ENCODE assay signal across 8 mouse cellular contexts in the genomic region with DNA sequence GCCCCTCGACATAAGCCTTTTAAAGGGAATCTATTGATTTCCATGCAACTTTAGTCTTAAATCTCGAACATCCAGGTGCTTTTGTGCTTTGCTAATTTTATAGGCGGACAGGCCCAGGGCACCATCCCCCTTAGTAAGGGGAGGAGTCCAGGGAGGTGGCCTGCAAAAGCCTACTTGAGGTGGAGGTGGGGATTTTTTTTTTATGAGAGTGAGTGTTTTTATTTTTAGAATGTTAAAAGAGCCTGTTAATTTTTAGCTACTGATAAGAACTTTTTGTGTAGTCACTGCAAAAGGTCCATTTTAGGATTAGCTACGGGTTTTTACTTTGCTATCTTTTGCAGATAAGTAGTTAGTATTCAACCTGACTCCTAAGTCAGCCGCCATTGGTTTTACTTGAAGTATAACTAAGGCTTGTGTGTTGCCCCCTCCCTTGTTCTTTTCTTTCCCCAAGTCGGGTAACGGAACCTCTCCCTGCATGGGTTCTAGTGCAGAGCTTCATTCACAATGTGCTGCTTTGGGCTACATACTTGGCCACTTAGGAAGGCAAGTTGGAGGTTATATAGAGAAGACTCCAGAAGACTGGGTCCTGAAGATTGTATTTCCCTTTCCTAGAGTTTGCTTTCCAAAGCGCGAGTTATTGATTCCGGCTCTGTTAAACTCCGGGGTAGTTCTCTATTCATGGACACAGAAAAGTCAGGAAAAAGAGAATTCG. TPM values are rescaled to one million over a fixed set of nuclear protein-coding genes. Genes with fewer than 3 reads are reported as not detected.
DNase-seq lines count a peak whose midpoint lies in the region; ATAC-seq and TF ChIP-seq lines count a peak whose summit lies in the region.

No protein-coding gene starts in this region.

- ATAC-seq in embryonic facial prominence, embryonic 13.5 days (ENCODE audit: insufficient number of reproducible peaks, insufficient read depth, low FRiP score, low TSS enrichment, low read depth), result no peak
- ATAC-seq in hindbrain, embryonic 12.5 days (ENCODE audit: low FRiP score), result no peak
- ATAC-seq in liver, embryonic 14.5 days (ENCODE audit: insufficient read depth), result no peak
- no peak for ATAC-seq in neural tube, embryonic 14.5 days (ENCODE audit: low read depth)

- peak overlapping the region; percentile 89 for H3K27ac ChIP-seq in kidney, adult 2 months (ENCODE audit: insufficient read depth, low read depth, low read length)
- peak overlapping the region; percentile 22; the same call in 1 of the 2 replicates for H3K27ac ChIP-seq in embryonic facial prominence, embryonic 13.5 days
- H3K27ac ChIP-seq in hindbrain, embryonic 12.5 days, result no peak overlapping the region
- H3K27ac ChIP-seq in liver, embryonic 14.5 days, result peak overlapping the region; percentile 85
- no peak overlapping the region for H3K27ac ChIP-seq in neural tube, embryonic 14.5 days (ENCODE audit: low read depth, low read length)

- H3K27me3 ChIP-seq in kidney, adult 2 months (replicated peaks; ENCODE audit: control insufficient read depth, insufficient read depth, low read length), result no peaks in the 10 kb centered on the region
- no peaks in the 10 kb centered on the region for H3K27me3 ChIP-seq in embryonic facial prominence, embryonic 13.5 days
- no peaks in the 10 kb centered on the region for H3K27me3 ChIP-seq in hindbrain, embryonic 12.5 days
- H3K27me3 ChIP-seq in liver, embryonic 14.5 days (ENCODE audit: control insufficient read depth, insufficient read depth, low read length), result no peaks in the 10 kb centered on the region
- no peaks in the 10 kb centered on the region for H3K27me3 ChIP-seq in neural tube, embryonic 14.5 days (ENCODE audit: control insufficient read depth, insufficient read depth, low read length)

- no peaks in the 10 kb centered on the region for H3K36me3 ChIP-seq in kidney, adult 2 months (ENCODE audit: control insufficient read depth, insufficient read depth, low read length)
- H3K36me3 ChIP-seq in embryonic facial prominence, embryonic 13.5 days, result peaks cover 21% of the 10 kb centered on the region
- H3K36me3 ChIP-seq in hindbrain, embryonic 12.5 days, result 0 out of 2 replicates have a peak, but pooled peaks cover 8% of the 10 kb centered on the region
- H3K36me3 ChIP-seq in liver, embryonic 14.5 days (replicated peaks; ENCODE audit: control insufficient read depth, insufficient read depth, low read depth), result peaks cover 25% of the 10 kb centered on the region
- H3K36me3 ChIP-seq in neural tube, embryonic 14.5 days (ENCODE audit: control insufficient read depth, insufficient read depth, low read length), result no peaks in the 10 kb centered on the region

- TF ChIP-seq EP300 in liver, embryonic 14.5 days (IDR thresholded peaks at IDR 0.05; ENCODE audit: low read depth), result no peak

- 27% methylated on average over 12 of the region's 12 CpGs for WGBS in kidney, adult 2 months
- WGBS in embryonic facial prominence, embryonic 13.5 days, result 47% methylated on average over 12 of the region's 12 CpGs
- WGBS in hindbrain, embryonic 12.5 days, result 59% methylated on average over 12 of the region's 12 CpGs
- 24% methylated on average over 12 of the region's 12 CpGs for WGBS in liver, embryonic 14.5 days (ENCODE audit: insufficient replicate concordance)
- WGBS in neural tube, embryonic 14.5 days, result 56% methylated on average over 12 of the region's 12 CpGs

- no peak for TF ChIP-seq CTCF in kidney, adult 2 months (conservative IDR thresholded peaks at IDR 0.05; ENCODE audit: insufficient read depth, insufficient read length, low read depth, low read length)
- TF ChIP-seq CTCF in liver, embryonic 14.5 days (IDR thresholded peaks at IDR 0.05; ENCODE audit: low read depth), result no peak

- peak overlapping the region; percentile 68 for H3K4me3 ChIP-seq in kidney, adult 2 months (ENCODE audit: insufficient read depth, low read depth, low read length)
- H3K4me3 ChIP-seq in embryonic facial prominence, embryonic 13.5 days, result peak overlapping the region; percentile 95
- H3K4me3 ChIP-seq in hindbrain, embryonic 12.5 days, result peak overlapping the region; percentile 88
- peak overlapping the region; percentile 81 to 97 for H3K4me3 ChIP-seq in liver, embryonic 14.5 days (ENCODE audit: insufficient read depth in 1 of 2, low read depth in 2 of 2, low read length in 2 of 2)
- H3K4me3 ChIP-seq in neural tube, embryonic 14.5 days (ENCODE audit: low read depth, low read length), result peak overlapping the region; percentile 86; the same call in 1 of the 2 replicates

- H3K9me3 ChIP-seq in embryonic facial prominence, embryonic 13.5 days, result no peaks in the 10 kb centered on the region
- no peaks in the 10 kb centered on the region for H3K9me3 ChIP-seq in hindbrain, embryonic 12.5 days (replicated peaks)
- no peaks in the 10 kb centered on the region for H3K9me3 ChIP-seq in liver, embryonic 14.5 days (ENCODE audit: control insufficient read depth, low read length)
- H3K9me3 ChIP-seq in neural tube, embryonic 14.5 days (ENCODE audit: control insufficient read depth, low read length), result no peaks in the 10 kb centered on the region

- peaks cover 5% of the 10 kb centered on the region; the same call in 1 of the 2 replicates for H3K4me1 ChIP-seq in kidney, adult 2 months (ENCODE audit: control insufficient read depth, insufficient read depth, low read length)
- peaks cover 18% of the 10 kb centered on the region for H3K4me1 ChIP-seq in embryonic facial prominence, embryonic 13.5 days
- H3K4me1 ChIP-seq in hindbrain, embryonic 12.5 days, result peaks cover 12% of the 10 kb centered on the region; the same call in 1 of the 2 replicates
- peaks cover 4 to 14% of the 10 kb centered on the region in 2 experiments for H3K4me1 ChIP-seq in liver, embryonic 14.5 days (replicated peaks; ENCODE audit: control insufficient read depth in 2 of 2, insufficient read depth in 2 of 2, low read length in 1 of 2)
- H3K4me1 ChIP-seq in neural tube, embryonic 14.5 days (ENCODE audit: control insufficient read depth, insufficient read depth, low read length), result no peaks in the 10 kb centered on the region

- peak overlapping the region; percentile 93 for H3K9ac ChIP-seq in embryonic facial prominence, embryonic 13.5 days
- H3K9ac ChIP-seq in hindbrain, embryonic 12.5 days, result no peak overlapping the region
- H3K9ac ChIP-seq in liver, embryonic 14.5 days (replicated peaks), result peak overlapping the region; percentile 93
- no peak overlapping the region for H3K9ac ChIP-seq in neural tube, embryonic 14.5 days (replicated peaks; ENCODE audit: low read depth, low read length)

- peak; percentile 45 for DNase-seq in kidney, adult 2 months
- no peak for DNase-seq in kidney, postnatal 10 days
- peak in 1 of 3 experiments; percentile 53 for DNase-seq in liver, embryonic 14.5 days (ENCODE audit: low read depth in 3 of 3, low spot score in 3 of 3)
- no peak for DNase-seq in adrenal gland, postnatal 25 days
- DNase-seq in frontal cortex, postnatal 14 days (ENCODE audit: low spot score in 2 of 2), result no peak

- TF ChIP-seq POLR2A in kidney, adult 2 months (IDR thresholded peaks at IDR 0.05; ENCODE audit: low read depth, low read length), result no peak

- H3K4me2 ChIP-seq in embryonic facial prominence, embryonic 13.5 days, result peak overlapping the region; percentile 80
- H3K4me2 ChIP-seq in hindbrain, embryonic 12.5 days (replicated peaks), result peak overlapping the region; percentile 58
- peak overlapping the region; percentile 90 for H3K4me2 ChIP-seq in liver, embryonic 14.5 days (ENCODE audit: low read depth)
- peak overlapping the region; percentile 88; the same call in 1 of the 2 replicates for H3K4me2 ChIP-seq in neural tube, embryonic 14.5 days (ENCODE audit: low read depth, low read length)

RNA-seq across cellular contexts. Expression of a gene that starts 2.2 kb away (rescaled TPM):
- 4.0 and 4.4 TPM in 2 replicates for polyA plus RNA-seq in kidney, adult 2 months (2012; rRNA removed)
- polyA plus RNA-seq in embryonic facial prominence, embryonic 13.5 days (2015; fragmentation: Nextera tagmentation; extraction: Ambion mirVana), result 24.5 and 27.2 TPM in 2 replicates
- polyA plus RNA-seq in hindbrain, embryonic 12.5 days (2016; fragmentation: Nextera tagmentation; extraction: Ambion mirVana), result 26.3 and 27.1 TPM in 2 replicates
- polyA plus RNA-seq in liver, embryonic 14.5 days (2012; rRNA removed), result 7.1 and 8.8 TPM in 2 replicates
- 8.1 and 9.4 TPM in 2 replicates for polyA plus RNA-seq in liver, embryonic 14.5 days (2014; fragmentation: Nextera tagmentation; extraction: Ambion mirVana)
- 4.8 and 5.1 TPM in 2 replicates for polyA plus RNA-seq in neural tube, embryonic 14.5 days (2014; fragmentation: Nextera tagmentation; extraction: Ambion mirVana)
- total RNA-seq in adrenal gland, postnatal 25 days (2021), result 14.5 and 17.0 TPM in 2 replicates

Comparison
In these comparisons a context has a peak if more than half of its experiments do, and no peak if none do; other contexts are left out.
1. H3K27ac ChIP-seq: peak in kidney, adult 2 months (single experiment), embryonic facial prominence, embryonic 13.5 days (single experiment) and liver, embryonic 14.5 days (single experiment); none in hindbrain, embryonic 12.5 days (single experiment) and neural tube, embryonic 14.5 days (single experiment).
2. H3K9ac ChIP-seq: peak in embryonic facial prominence, embryonic 13.5 days (single experiment) and liver, embryonic 14.5 days (single experiment); none in hindbrain, embryonic 12.5 days (single experiment) and neural tube, embryonic 14.5 days (single experiment).
3. Peak in every context shown above with its lines, with median percentiles within 50 percentile points of each other: H3K4me3 ChIP-seq and H3K4me2 ChIP-seq.